Mouse (Mus musculus) MEL (cell line): ENCODE measurements around the gene Sorcs1. TPM values are rescaled to one million over a fixed set of nuclear protein-coding genes. Genes with fewer than 3 reads are reported as not detected.

Source experiments
- DNase-seq: peaks from one replicate; pipeline ENCODE4 v3.0.0; 2011; ENCODE audit warnings: low read depth, low spot score
- H3K27ac ChIP-seq: 2 replicates; pipeline ENCODE4 v1.5.1; 2012; ENCODE audit warnings: low read depth, mild to moderate bottlenecking, control low read depth, low read length, moderate library complexity; ENCODE audit not compliant: control insufficient read depth
- H3K27me3 ChIP-seq, 2 experiments: fragments of 150-350 bp in 1 of 2; sonication (generic) in 1 of 2; 2 replicates each; pipeline ENCODE4 v1.6.1; 2012; ENCODE audit warnings: low read length in 2 of 2, mild to moderate bottlenecking in 2 of 2, improper control_type of control experiment in 1 of 2, moderate library complexity in 1 of 2; ENCODE audit not compliant: insufficient read depth in 2 of 2, control insufficient read depth in 1 of 2
- H3K36me3 ChIP-seq, 2 experiments: 2 replicates each; pipeline ENCODE4 v1.6.1; 2012 to 2014; ENCODE audit warnings: low read length in 2 of 2, improper control_type of control experiment in 1 of 2, inconsistent platforms in 1 of 2, mild to moderate bottlenecking in 1 of 2; ENCODE audit not compliant: insufficient read depth in 2 of 2, control insufficient read depth in 1 of 2
- H3K4me1 ChIP-seq, 2 experiments: fragments of 150-350 bp in 1 of 2; sonication (generic) in 1 of 2; 2 replicates each; pipeline ENCODE4 v1.6.1; 2012; ENCODE audit warnings: low read length in 2 of 2, improper control_type of control experiment in 1 of 2, mild to moderate bottlenecking in 1 of 2; ENCODE audit not compliant: insufficient read depth in 2 of 2, control insufficient read depth in 1 of 2
- H3K4me3 ChIP-seq, 2 experiments: fragments of 150-350 bp in 1 of 2; sonication (generic) in 1 of 2; 2 replicates each; pipeline ENCODE4 v1.5.1; 2012; ENCODE audit warnings: low read depth in 2 of 2, low read length in 2 of 2, mild to moderate bottlenecking in 2 of 2, moderate library complexity in 2 of 2, control low read depth in 1 of 2, improper control_type of control experiment in 1 of 2; ENCODE audit not compliant: control insufficient read depth in 1 of 2, insufficient read depth in 1 of 2
- H3K79me2 ChIP-seq: 2 replicates; pipeline ENCODE4 v1.6.1; 2012; ENCODE audit warnings: mild to moderate bottlenecking, low read length, moderate library complexity; ENCODE audit not compliant: control insufficient read depth, poor library complexity, insufficient read depth
- H3K9ac ChIP-seq: 2 replicates; pipeline ENCODE4 v1.6.1; 2012; ENCODE audit warnings: low read depth, mild to moderate bottlenecking, control low read depth, low read length, moderate library complexity; ENCODE audit not compliant: control insufficient read depth, poor library complexity, severe bottlenecking
- H3K9me3 ChIP-seq: fragments of 150-350 bp; sonication (generic); replicated peaks from 2 replicates; pipeline ENCODE4 v1.6.1; 2012; ENCODE audit warnings: mild to moderate bottlenecking, low read length, improper control_type of control experiment, moderate library complexity; ENCODE audit not compliant: insufficient read depth
- CHD2 ChIP-seq: IDR thresholded peaks from 2 replicates; pipeline ENCODE4 v1.6.1; 2011; ENCODE audit warnings: low read length, improper control_type of control experiment
- ETS1 ChIP-seq: IDR thresholded peaks from 2 replicates; pipeline ENCODE4 v1.6.1; 2012; ENCODE audit warnings: low read depth, mild to moderate bottlenecking, inconsistent platforms, low read length, improper control_type of control experiment, moderate library complexity
- GATA1 ChIP-seq: IDR thresholded peaks from 2 replicates; pipeline ENCODE4 v1.6.1; 2011; ENCODE audit warnings: low read depth, low read length, improper control_type of control experiment
- HCFC1 ChIP-seq: IDR thresholded peaks from 2 replicates; pipeline ENCODE4 v1.6.1; 2012; ENCODE audit warnings: low read depth, mild to moderate bottlenecking, inconsistent platforms, low read length, improper control_type of control experiment, moderate library complexity
- JUND ChIP-seq: IDR thresholded peaks from 2 replicates; pipeline ENCODE4 v1.6.1; 2011; ENCODE audit warnings: low read depth, mild to moderate bottlenecking, improper control_type of control experiment, low read length
- KAT2A ChIP-seq: conservative IDR thresholded peaks from 2 replicates; pipeline ENCODE4 v1.6.1; 2012; ENCODE audit warnings: low read depth, low read length, improper control_type of control experiment, inconsistent platforms
- MAX ChIP-seq: IDR thresholded peaks from 2 replicates; pipeline ENCODE4 v1.6.1; 2011; ENCODE audit warnings: low read length, improper control_type of control experiment
- MEF2A ChIP-seq: IDR thresholded peaks from 2 replicates; pipeline ENCODE4 v1.6.1; 2014; ENCODE audit warnings: low read depth, mild to moderate bottlenecking, inconsistent platforms, low read length, improper control_type of control experiment; ENCODE audit not compliant: poor library complexity, insufficient replicate concordance, severe bottlenecking; ENCODE audit errors: extremely low read depth
- MYB ChIP-seq: IDR thresholded peaks from 2 replicates; pipeline ENCODE4 v1.6.1; 2011; ENCODE audit warnings: mild to moderate bottlenecking, low read depth, low read length, improper control_type of control experiment
- POLR2AphosphoS2 ChIP-seq: IDR thresholded peaks from 2 replicates; pipeline ENCODE4 v1.6.1; 2011; ENCODE audit warnings: low read length, improper control_type of control experiment
- POLR2AphosphoS5 ChIP-seq: IDR thresholded peaks from 2 replicates; pipeline ENCODE4 v1.6.1; 2012; ENCODE audit warnings: low read depth, borderline replicate concordance, mild to moderate bottlenecking, inconsistent platforms, low read length, moderate library complexity, mixed read lengths
- RCOR1 ChIP-seq: IDR thresholded peaks from 2 replicates; pipeline ENCODE4 v1.6.1; 2012; ENCODE audit warnings: low read depth, mild to moderate bottlenecking, inconsistent platforms, low read length, improper control_type of control experiment
- SMC3 ChIP-seq: IDR thresholded peaks from 2 replicates; pipeline ENCODE4 v1.6.1; 2011; ENCODE audit warnings: low read depth, low read length, improper control_type of control experiment
- TBP ChIP-seq: IDR thresholded peaks from 2 replicates; pipeline ENCODE4 v1.8.0; 2011; ENCODE audit warnings: low read depth, low read length, improper control_type of control experiment
- UBTF ChIP-seq: IDR thresholded peaks from 2 replicates; pipeline ENCODE4 v1.6.1; 2012; ENCODE audit warnings: low read depth, mild to moderate bottlenecking, inconsistent platforms, low read length, improper control_type of control experiment, moderate library complexity, borderline replicate concordance; ENCODE audit not compliant: insufficient read depth
- USF1 ChIP-seq: IDR thresholded peaks from 2 replicates; pipeline ENCODE4 v1.6.1; 2014; ENCODE audit warnings: low read depth, mild to moderate bottlenecking, inconsistent platforms, low read length, improper control_type of control experiment, moderate library complexity
- ZC3H11A ChIP-seq: IDR thresholded peaks from 2 replicates; pipeline ENCODE4 v1.6.1; 2012; ENCODE audit warnings: low read depth, mild to moderate bottlenecking, inconsistent platforms, low read length, improper control_type of control experiment
- ZNF384 ChIP-seq: IDR thresholded peaks from 2 replicates; pipeline ENCODE4 v1.6.1; 2012; ENCODE audit warnings: low read depth, mild to moderate bottlenecking, inconsistent platforms, low read length, improper control_type of control experiment
- polyA plus RNA-seq, 2 experiments: library from polyadenylated mRNA; stranded (reverse) in 1 of 2; unstranded in 1 of 2; fragments of >175 nt in 1 of 2; fragments of >200 nt in 1 of 2; gene quantifications; 2 replicates each; pipeline versions ENCODE4 v1.2.1 to v1.2.4; 2012; ENCODE audit warnings: low replicate concordance in 2 of 2, low read depth in 1 of 2; ENCODE audit not compliant: insufficient read length in 2 of 2, insufficient read depth in 1 of 2, missing spikeins in 1 of 2
- total RNA-seq: library from RNA; depleted of rRNA; stranded (reverse); fragments of 300-350 nt; gene quantifications from 2 replicates; pipeline ENCODE4 v1.2.3, GENCODE M21; 2012

Gene Sorcs1
- total and polyA plus RNA-seq, 3 experiments = not detected

DNA sequence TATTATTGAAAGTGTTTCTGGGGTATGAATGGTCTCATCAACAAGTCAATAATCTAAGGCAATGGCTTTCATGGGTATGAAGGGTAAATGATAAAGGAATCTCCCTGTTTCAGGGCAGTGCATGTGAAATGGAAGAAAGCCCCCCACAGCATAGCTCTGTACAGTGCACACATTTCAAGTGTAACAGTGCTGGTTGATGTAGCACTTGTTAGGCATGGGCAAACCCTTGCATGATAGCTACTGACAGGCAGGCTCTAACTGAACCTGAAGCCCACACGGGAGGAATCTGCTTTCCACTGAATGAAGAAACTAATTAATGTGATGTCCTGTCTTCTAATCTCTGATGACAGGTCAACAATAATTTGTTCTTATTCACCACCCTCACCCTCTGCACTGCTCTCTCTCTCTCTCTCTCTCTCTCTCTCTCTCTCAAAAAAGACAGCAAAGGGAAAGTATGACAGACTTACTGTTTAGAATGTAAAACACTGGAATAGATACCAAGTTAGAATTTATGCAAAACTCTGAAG lies 108.7 kb downstream of the Sorcs1 start:
- H3K4me3 ChIP-seq = no peak overlapping the region
- no peak for DNase-seq
- no peak overlapping the region for H3K27ac ChIP-seq

DNA sequence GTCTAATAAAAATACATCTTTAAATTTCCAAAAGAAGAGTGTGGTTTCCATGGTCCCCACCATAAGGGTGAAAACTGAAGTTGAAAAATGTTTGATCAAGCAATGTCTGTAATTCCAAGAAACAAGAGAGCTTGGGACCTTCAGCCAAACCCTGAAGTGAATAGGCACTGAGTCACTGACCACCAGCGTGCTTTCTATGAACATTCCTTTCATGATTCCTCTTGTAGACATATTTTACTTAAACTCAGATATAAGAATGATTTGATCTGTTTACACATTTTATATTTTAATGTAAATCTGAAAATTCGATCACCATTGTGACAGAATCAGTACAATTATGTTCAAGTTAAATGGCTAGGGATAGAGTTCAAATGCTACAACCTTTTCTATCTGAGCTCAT lies 112.1 kb downstream of the Sorcs1 start:
- no peaks in the 10 kb centered on the region for H3K4me1 ChIP-seq
- no peaks in the 10 kb centered on the region for H3K36me3 ChIP-seq
- H3K9ac ChIP-seq = no peak overlapping the region
- H3K4me3 ChIP-seq = no peak overlapping the region
- no peak for DNase-seq
- no peaks in the 10 kb centered on the region for H3K27me3 ChIP-seq
- no peak for TF ChIP-seq USF1
- no peak for TF ChIP-seq POLR2AphosphoS2
- TF ChIP-seq ETS1 = no peak
- TF ChIP-seq MEF2A = no peak
- no peak for TF ChIP-seq ZC3H11A
- no peak for TF ChIP-seq GATA1
- no peak for TF ChIP-seq JUND
- TF ChIP-seq ZNF384 = no peak
- no peak for TF ChIP-seq RCOR1
- no peak for TF ChIP-seq KAT2A
- TF ChIP-seq SMC3 = no peak
- no peak for TF ChIP-seq MYB
- TF ChIP-seq HCFC1 = no peak
- H3K79me2 ChIP-seq = no peaks in the 10 kb centered on the region
- no peak overlapping the region for H3K27ac ChIP-seq
- H3K9me3 ChIP-seq = no peaks in the 10 kb centered on the region

More for the DNA sequence above, 108.7 kb downstream of the Sorcs1 start:
- Histone ChIP-seq H3K27me3 (no peaks in the 10 kb centered on the region), H3K9me3 (no peaks in the 10 kb centered on the region), H3K79me2 (no peaks in the 10 kb centered on the region), H3K9ac (no peak overlapping the region), H3K36me3 (no peaks in the 10 kb centered on the region)
- TF ChIP-seq POLR2AphosphoS5 = no peak
- TF ChIP-seq USF1 = no peak
- no peak for TF ChIP-seq UBTF
- no peak for TF ChIP-seq CHD2
- TF ChIP-seq MAX = no peak
- TF ChIP-seq TBP = no peak
- TF ChIP-seq, all 39 proteins: peak for 0
- no peaks in the 10 kb centered on the region for H3K4me1 ChIP-seq
